Mouse (Mus musculus): Measurements from ENCODE around the gene Atrnl1.

Gene Atrnl1

DNA sequence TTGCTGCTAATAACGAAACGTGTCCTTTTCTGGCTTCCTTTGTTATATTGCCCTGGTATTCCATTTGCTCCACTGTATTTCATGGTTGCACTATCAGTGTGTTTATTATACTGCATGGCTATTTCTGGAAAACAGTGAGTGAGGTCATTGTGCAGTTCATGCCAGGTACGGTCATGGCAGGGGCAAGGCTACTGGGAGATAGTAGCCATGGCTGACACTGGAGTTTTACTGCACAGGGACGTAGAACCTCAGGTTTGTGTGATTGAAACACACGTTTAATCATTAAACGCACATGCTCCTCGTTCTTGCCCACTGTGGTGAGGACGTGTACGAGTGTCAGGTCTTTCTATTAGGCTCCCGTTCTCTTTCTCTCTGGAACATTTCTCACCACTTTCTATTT lies 314.8 kb downstream of the Atrnl1 start:
- DNase-seq (ENCODE audit: low spot score in 2 of 2), result no peak

DNA sequence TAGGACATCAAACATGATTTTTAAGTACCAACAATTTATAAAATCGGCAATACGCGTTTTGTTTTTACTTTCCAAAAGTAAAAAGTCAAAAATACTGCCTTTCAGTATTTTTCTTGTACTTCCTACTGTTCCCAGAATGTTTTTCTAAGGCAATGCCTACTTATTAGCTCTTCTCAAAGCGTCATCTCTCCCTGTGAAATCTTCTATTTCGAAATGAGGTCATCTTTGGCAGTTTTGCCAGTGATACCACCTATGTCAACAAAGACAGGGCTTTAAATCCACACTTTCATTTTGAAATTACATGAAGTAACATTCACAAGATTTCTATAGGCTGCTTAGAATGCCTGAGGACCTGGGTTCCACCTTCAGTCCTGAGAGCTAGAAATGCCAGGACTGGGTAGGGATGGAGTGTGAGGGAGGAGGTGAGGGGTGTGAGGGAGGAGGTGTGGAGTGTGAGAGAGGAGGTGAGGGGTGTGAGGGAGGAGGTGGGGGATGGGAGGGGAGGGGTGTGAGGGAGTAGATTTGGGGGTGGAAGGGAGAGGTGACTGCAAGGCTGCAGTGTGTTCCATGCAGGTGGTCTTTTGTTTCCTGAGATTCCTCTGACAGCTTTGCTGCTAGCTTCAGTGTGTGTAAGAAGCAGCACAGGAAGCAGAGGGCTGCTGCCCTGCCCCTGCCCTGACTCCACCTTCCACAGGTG lies 315.5 kb downstream of the Atrnl1 start:
- no peak for DNase-seq (ENCODE audit: low spot score in 2 of 2)

DNA sequence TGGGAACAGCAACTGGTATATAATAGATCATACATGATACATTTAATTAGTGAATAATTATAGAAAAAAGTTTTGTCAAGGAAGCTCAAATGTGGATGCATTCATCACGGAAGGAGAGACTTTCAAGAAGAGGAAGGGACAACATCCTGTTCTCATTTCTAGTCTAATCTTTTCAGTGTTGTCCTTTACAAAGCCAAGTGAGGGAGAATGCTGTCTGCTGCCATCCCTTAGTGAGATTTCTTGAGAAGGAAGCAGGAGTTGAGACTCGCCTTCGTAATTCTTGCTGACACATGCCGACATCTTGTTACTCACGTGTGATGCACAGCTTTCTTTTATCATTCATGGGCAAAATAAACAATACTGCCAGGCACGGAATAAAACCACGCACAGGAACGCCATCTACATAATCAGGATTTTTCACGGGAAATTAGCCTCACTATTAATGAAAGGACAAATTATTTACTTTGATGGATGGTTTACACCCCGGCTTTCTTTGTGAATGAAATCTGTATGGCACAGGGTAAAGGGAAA lies 316.2 kb downstream of the Atrnl1 start:
- no peak for DNase-seq (ENCODE audit: low spot score in 2 of 2)

- no peak for DNase-seq (ENCODE audit: low spot score in 2 of 2)
Measured at GRCm38 (mm10) chr19:57927566-57928523, 317.0 kb downstream of the Atrnl1 start.

GRCm38 (mm10) chr19:57931626-57932025 lies 320.8 kb downstream of the Atrnl1 start:
- DNase-seq (ENCODE audit: low spot score in 2 of 2), result no peak

DNA sequence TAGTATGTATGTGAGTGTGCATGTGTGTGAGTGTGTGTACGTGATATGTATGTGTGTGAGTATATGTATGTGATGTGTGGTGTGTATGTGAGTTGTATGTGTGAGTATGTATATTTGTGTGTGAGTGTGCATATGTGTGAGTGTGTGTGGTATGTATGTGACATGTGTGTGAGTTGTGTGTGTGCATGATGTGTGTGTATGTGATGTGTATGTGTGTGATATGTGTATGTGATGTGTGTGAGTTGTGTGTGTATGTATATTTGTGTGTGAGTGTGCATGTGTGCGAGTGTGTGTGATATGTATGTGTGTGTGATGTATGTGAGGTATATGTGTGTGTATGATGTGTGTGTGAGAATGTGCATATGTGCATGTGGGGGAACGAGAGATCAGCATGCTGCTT lies 326.0 kb downstream of the Atrnl1 start:
- DNase-seq (ENCODE audit: low spot score in 2 of 2), result no peak

DNA sequence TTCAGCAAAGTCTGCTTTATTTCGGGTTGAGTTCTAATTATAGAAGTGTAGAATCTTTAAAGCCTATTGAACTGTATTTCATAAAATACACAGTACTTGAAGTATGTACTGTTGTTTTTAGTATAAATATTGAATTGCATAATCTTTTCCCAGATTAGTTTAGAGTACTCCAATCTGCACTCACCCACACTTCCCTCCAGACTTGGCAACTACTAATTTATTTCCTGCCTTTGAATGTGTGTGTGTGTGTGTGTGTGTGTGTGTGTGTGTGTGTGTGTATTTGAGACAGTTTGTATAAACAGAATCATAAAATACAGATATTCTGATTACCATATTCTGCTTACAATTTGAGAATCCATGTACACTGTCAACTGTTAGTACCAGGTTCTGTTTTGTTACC lies 328.3 kb downstream of the Atrnl1 start:
- no peak for DNase-seq (ENCODE audit: low spot score in 2 of 2)

- peak; percentile 38 to 51 for DNase-seq (ENCODE audit: low spot score in 2 of 2)
Measured at GRCm38 (mm10) chr19:57941529-57941928, 330.7 kb downstream of the Atrnl1 start.

DNA sequence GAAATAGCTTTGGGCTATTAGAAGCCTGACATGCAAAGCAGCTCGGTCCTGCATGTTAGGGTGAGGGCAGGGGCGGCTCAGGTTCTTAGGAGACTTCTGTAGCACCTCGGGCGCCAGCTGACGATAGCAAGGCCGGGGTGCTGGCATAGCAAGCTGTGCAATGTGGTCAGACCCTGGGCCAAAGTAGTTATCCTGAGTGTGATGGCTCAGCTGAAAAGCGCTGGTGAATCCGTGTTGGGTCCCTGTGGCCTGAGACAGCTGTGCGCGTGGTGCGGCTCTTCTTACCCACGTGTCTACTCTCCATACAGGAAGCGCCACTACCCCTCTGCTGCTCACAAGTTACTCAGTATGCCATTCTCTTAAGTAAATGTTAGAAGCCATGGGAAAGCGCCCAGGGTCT lies 331.4 kb downstream of the Atrnl1 start:
- DNase-seq (ENCODE audit: low spot score in 2 of 2), result no peak

GRCm38 (mm10) chr19:57943308-57943707 lies 332.5 kb downstream of the Atrnl1 start:
- DNase-seq (ENCODE audit: low spot score in 2 of 2), result no peak

DNA sequence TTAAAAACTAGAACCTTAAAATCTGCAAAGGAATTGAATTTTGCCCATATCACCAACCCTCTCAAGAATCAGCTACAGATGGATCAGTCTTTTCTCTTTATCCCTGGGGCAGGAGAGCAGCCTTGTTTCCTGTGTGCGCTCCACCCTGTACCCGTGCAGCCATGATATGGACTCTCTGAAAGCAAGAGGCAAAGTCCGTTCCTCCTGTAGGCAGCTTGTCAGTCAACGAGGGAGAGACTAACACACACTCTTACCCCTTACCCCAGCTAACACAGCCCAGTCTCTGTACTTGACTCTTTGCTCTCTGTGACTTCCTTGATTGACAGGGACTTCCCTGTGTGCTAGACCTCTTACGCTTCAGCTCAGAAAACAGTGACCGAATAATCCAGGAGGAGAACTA lies 333.8 kb downstream of the Atrnl1 start:
- DNase-seq (ENCODE audit: low spot score in 2 of 2), result no peak

DNA sequence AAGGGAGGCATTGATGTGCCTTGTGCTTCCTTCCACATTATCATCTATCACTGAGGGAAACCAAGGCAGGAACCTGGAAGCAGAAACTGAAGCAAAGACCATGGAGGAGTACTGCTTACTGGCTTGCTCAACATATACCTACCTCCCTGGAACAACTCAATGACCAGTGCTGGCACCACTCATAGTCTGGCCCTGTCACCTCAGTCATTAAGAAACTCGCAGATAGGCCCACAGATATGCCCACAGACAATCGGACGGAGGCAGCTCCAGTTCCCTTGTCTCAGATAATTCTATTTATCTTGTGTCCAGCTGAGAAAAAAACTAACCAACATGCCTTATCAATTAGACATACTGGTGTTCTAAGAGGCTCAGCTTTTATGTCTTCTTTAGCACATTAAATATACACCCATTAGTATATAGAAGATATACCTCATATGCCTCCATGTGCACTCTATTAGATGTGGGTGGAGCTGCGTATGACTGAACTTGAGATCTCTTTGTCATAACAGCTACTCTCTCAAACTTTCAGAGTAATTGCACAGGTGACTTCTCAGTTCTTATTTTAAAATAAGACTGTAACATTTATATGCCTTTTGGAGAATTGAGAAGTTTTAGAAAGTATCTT lies 334.9 kb downstream of the Atrnl1 start:
- no peak for DNase-seq (ENCODE audit: low spot score in 2 of 2)

- DNase-seq (ENCODE audit: low spot score in 2 of 2), result no peak
Measured at GRCm38 (mm10) chr19:57948489-57948888, 337.7 kb downstream of the Atrnl1 start.

DNA sequence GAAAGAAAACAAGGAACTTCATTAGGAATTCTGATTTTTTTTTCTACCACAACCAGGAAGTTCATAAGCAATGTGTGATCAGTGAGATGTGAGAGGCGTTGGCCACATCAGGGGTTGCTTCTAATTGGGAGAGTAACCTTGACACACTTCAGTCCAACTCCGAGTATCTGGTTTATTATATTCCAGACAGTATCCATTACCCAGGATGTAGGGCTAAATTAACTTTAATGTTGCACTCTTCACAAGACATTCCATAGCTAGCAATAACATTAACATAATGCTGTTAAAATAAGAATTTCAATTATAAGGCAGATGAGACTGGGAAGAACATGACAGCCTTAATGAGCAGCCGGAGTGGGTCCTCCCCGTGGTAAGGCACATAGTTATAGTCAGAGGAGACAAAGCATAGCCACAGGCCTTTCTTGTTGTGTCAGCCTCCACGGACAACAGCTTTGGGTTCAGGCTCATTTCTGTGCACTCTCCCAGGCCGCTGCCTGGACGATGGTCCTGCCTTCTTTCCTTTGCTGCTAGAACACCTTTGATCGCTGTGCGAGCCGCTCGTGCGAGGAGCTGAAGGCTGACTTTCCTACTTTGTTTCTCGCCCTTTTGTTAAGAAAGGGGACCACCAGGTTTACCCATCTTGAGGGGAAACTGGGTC lies 338.6 kb downstream of the Atrnl1 start:
- DNase-seq (ENCODE audit: low spot score in 2 of 2), result no peak

DNA sequence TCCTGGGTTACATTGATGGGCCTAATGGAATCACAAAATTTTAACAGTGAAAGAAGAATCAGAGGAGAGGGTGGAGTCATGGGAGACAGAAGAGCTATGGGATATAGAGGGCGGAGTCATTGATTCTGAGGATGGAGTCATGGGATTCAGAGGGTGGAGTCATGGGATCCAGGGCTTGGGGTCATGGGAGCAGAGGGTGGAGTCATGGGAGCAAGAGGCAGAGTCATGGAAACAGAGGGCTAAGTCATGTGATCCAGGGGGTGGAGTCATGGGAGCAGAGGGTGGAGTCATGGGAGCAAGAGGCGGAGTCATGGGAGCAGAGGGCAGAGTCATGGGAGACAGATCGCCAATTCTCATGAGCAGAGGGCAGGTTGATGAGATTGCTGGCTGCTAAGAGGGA lies 343.3 kb downstream of the Atrnl1 start:
- DNase-seq (ENCODE audit: low spot score in 2 of 2), result no peak

DNA sequence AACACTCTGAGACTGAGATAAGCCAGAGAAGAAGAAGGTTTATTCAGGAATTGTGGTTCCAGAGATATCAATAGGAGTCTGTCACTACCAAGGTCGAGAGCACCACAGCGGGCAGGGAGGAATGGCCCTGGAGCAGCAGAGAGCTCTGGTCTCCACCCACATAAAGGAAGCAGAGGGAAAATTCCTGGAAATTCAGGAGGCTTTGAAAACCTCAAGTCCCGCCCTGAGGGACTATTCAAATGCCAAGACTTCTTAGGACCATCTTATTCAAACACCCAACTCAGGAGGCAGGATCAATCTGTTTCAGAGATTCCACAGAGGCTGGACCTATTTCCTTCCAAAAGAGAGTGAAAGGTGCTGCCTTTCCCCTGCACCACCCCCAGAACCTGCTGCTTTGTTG lies 345.6 kb downstream of the Atrnl1 start:
- DNase-seq (ENCODE audit: low spot score in 2 of 2), result no peak

- DNase-seq (ENCODE audit: low spot score in 2 of 2), result no peak
Measured at GRCm38 (mm10) chr19:57957363-57957762, 346.5 kb downstream of the Atrnl1 start.

- DNase-seq (ENCODE audit: low spot score in 2 of 2), result no peak
Measured at GRCm38 (mm10) chr19:57958154-57958553, 347.3 kb downstream of the Atrnl1 start.

- DNase-seq (ENCODE audit: low spot score in 2 of 2), result no peak
Measured at GRCm38 (mm10) chr19:57958726-57959125, 347.9 kb downstream of the Atrnl1 start.

- DNase-seq (ENCODE audit: low spot score in 2 of 2), result no peak
Measured at GRCm38 (mm10) chr19:57961321-57961720, 350.5 kb downstream of the Atrnl1 start.

DNA sequence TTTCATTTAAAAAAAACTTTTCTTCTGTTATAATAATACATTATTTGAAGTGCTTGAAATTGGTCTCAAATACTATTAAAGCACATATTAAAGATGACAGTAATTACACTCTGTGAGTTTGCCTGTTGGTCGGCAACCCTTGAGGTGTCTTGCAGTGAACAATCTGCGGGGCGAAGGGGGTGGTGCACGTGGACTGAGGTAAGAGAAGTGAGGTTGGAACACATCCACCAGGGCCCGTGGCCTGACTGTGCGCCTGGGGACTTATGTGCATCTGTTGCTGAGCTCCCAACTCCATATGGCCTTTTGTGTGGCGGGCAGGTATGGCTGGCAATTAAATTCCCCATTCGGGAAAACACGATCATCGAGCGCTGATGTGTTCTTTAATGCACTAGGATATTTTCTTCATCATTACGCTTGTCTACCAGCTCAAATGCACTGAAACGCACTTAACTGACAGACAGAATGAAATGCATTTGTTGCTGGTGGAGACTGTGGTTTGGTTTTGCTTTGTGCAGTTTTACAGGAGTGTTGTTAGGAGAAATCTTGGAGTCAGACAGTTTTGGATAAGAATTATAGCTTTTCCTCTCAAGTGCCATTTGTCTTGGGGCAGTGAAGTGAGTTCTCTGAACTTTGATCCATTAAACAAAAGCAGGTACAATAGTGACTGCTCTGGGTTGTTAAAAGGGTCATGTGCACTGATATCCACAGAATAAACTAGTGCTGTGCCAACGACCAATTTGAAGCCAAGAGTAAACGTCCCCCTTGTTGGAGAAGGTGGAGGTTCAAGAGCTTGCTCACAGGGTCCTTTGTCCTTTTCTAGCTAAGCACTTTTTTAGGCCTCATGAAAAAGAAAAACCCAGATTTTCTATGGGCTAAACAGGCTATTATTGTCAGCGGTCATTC lies 351.2 kb downstream of the Atrnl1 start:
- DNase-seq (ENCODE audit: low spot score in 2 of 2), result no peak

Measured in frontal cortex, postnatal 14 days (tissue).